Mouse (Mus musculus): ENCODE measurements around the gene Cdk4. TPM values are rescaled to one million over a fixed set of nuclear protein-coding genes. Genes with fewer than 3 reads are reported as not detected.

The Cdk4 gene
- polyA plus RNA-seq, 1 experiment from 2014 or later: 3,023 TPM

DNA sequence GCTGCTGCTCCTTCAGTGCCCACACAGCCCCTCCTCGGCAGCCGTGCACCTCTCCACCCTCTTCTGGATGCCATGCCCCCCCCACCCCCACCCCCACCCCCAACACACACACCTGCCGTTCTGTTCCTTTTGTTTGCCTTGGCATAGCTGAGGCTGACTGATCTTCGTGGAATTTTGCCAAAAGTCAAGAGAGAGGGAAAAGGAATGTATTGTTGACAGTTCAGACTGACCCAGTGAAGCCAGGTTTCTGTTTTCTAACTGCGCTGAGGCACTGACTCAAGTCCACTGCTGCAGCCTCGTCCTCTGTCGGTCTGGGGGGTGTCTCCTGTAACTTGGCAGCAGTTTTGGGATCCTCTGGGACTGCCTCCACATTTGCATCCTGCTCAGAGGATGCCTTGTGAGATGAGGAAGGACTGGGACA lies 31.1 kb downstream of the Cdk4 start:
- peaks cover 52% of the 10 kb centered on the region for H3K27me3 ChIP-seq (replicated peaks; ENCODE audit: low read depth, poor library complexity, severe bottlenecking)
- 71% methylated on average over 7 of the region's 7 CpGs for WGBS

DNA sequence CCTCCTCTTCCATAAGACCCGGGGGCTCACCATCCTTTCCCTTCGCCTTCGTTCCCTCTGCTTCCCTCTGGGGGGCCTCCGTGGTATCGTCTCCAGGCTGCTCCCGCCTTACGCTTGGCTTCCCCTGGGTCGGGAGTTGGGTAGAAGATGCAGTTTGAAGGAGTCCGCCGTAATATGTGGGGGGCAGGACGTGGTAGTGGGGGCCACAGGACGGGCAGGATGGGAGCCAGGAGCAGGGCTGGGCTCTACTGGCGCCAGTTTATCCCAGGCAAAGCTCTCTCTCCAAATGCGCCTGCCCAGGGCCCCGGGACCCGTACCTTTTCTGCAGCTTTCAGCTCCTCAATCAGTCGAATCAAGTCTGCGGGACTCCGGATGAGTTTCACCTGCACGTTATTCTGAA lies 35.2 kb downstream of the Cdk4 start:
- no peak for DNase-seq (ENCODE audit: low spot score)
- peaks cover 11% of the 10 kb centered on the region for H3K27me3 ChIP-seq (replicated peaks; ENCODE audit: low read depth, poor library complexity, severe bottlenecking)
- peaks cover 62% of the 10 kb centered on the region for H3K36me3 ChIP-seq (replicated peaks)
- no peaks in the 10 kb centered on the region for H3K9me3 ChIP-seq
- H3K4me1 ChIP-seq: 0 out of 2 replicates have a peak, but pooled peaks cover 5% of the 10 kb centered on the region
- H3K27ac ChIP-seq (replicated peaks): no peak overlapping the region
- WGBS: 77% methylated on average over 20 of the region's 20 CpGs
- no peak overlapping the region for H3K4me3 ChIP-seq

More for the DNA sequence above, 31.1 kb downstream of the Cdk4 start:
- Histone ChIP-seq H3K36me3 (replicated peaks) (peaks cover 49% of the 10 kb centered on the region), H3K4me3 (no peak overlapping the region), H3K27ac (replicated peaks) (no peak overlapping the region), H3K9me3 (no peaks in the 10 kb centered on the region), H3K4me1 (peaks cover 26% of the 10 kb centered on the region)
- DNase-seq (ENCODE audit: low spot score): no peak

DNA sequence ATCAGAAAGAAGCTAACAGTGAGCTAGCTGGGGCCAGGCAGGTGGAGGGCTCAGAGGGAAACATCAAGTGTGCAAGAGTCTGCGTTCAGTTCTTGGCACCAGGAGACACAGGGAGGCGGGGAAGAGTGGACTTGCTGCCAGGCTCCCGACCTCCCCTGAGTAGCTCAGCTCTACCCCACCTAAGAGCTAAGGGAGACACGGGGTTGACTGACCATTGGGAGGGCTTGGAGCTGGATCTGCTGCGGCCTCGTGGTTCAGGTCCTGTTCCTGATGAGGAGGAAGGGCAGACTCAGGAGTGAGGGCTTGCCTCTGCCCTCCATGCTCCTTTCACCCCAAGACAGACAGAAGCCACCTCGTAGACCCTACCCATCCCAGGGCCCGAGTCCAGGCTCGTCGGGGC lies 35.9 kb downstream of the Cdk4 start:
- no peak for DNase-seq (ENCODE audit: low spot score)
- whole genome bisulfite sequencing: 91% methylated on average over 10 of the region's 10 CpGs
- H3K4me1 ChIP-seq: 0 out of 2 replicates have a peak, but pooled peaks cover 5% of the 10 kb centered on the region

DNA sequence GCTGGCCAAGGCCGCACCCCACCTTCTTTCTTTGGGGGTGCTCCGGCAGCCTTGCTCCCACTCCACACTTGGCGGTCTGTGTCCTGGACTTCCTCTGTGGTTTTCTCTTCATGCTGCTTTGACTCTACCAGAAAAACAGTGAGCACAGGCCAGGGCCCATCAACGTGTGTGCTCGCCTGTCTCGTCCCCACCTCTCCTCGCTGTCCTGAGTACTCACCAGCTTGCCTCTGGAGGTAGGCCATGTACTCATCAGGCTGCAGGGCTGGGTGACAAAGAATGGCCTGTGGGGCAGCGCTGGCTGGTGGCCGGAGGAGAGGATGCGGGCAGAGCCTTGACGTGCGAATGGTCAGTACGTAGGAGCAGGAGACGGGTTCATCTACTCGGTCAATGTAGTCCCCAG lies 36.5 kb downstream of the Cdk4 start:
- H3K36me3 ChIP-seq (replicated peaks): peaks cover 67% of the 10 kb centered on the region
- WGBS: 92% methylated on average over 15 of the region's 15 CpGs
- 0 out of 2 replicates have a peak, but pooled peaks cover under 1% of the 10 kb centered on the region for H3K4me1 ChIP-seq
- no peak overlapping the region for H3K4me3 ChIP-seq
- no peak for DNase-seq (ENCODE audit: low spot score)
- no peaks in the 10 kb centered on the region for H3K27me3 ChIP-seq (replicated peaks; ENCODE audit: low read depth, poor library complexity, severe bottlenecking)
- no peak overlapping the region for H3K27ac ChIP-seq (replicated peaks)
- no peaks in the 10 kb centered on the region for H3K9me3 ChIP-seq

More for the DNA sequence above, 35.9 kb downstream of the Cdk4 start:
- peaks cover 4% of the 10 kb centered on the region for H3K27me3 ChIP-seq (replicated peaks; ENCODE audit: low read depth, poor library complexity, severe bottlenecking)
- H3K36me3 ChIP-seq (replicated peaks): peaks cover 66% of the 10 kb centered on the region
- no peak overlapping the region for H3K4me3 ChIP-seq
- H3K27ac ChIP-seq (replicated peaks): no peak overlapping the region
- H3K9me3 ChIP-seq: no peaks in the 10 kb centered on the region

DNA sequence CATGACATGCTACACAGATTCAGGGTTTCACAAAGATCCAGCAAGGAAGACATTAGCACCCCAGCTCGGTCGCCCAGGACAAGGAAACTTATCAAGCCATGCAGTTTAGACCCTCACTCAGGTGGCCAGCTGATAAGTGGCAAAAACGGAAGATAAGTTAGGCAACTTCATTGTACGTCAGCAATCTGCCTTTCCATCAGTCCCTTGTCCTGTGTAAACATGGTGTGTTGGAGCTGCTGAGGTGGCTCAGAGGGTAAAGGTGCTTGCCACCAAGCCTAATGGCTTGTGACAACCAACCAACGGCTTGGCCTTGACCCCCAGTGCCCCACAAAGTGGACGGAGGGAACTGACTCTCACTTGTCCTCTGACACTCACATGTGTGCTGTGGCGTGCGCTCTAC lies 37.1 kb downstream of the Cdk4 start:
- Histone ChIP-seq H3K27me3 (replicated peaks; ENCODE audit: low read depth, poor library complexity, severe bottlenecking) (no peaks in the 10 kb centered on the region), H3K36me3 (replicated peaks) (peaks cover 66% of the 10 kb centered on the region), H3K4me3 (no peak overlapping the region), H3K9me3 (no peaks in the 10 kb centered on the region), H3K4me1 (no peaks in the 10 kb centered on the region), H3K27ac (replicated peaks) (no peak overlapping the region)
- no peak for DNase-seq (ENCODE audit: low spot score)
- 87% methylated on average over 8 of the region's 8 CpGs for WGBS

DNA sequence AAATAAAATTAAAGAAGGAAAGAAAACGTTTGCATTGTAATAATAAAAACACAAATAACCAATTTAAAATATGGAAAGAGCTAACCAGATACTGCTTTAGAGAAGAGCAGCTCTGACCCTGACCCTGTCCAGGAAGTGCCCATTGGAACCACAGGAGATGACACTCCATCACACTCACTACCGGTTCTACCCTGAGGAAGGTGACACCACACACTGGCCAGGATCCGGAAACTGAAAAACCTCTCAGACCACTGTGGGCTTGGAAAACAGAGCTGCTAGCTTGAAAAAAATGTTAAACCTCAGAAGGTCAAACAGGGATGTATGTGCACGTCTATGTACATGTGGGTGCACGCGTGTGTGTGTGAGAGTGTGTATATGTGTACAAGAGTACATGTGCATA lies 37.8 kb downstream of the Cdk4 start:
- Histone ChIP-seq H3K27ac (replicated peaks) (no peak overlapping the region), H3K36me3 (replicated peaks) (peaks cover 63% of the 10 kb centered on the region), H3K4me1 (no peaks in the 10 kb centered on the region), H3K4me3 (no peak overlapping the region), H3K27me3 (replicated peaks; ENCODE audit: low read depth, poor library complexity, severe bottlenecking) (no peaks in the 10 kb centered on the region), H3K9me3 (no peaks in the 10 kb centered on the region)
- DNase-seq (ENCODE audit: low spot score): no peak
- WGBS: 82% methylated on average over 6 of the region's 6 CpGs

DNA sequence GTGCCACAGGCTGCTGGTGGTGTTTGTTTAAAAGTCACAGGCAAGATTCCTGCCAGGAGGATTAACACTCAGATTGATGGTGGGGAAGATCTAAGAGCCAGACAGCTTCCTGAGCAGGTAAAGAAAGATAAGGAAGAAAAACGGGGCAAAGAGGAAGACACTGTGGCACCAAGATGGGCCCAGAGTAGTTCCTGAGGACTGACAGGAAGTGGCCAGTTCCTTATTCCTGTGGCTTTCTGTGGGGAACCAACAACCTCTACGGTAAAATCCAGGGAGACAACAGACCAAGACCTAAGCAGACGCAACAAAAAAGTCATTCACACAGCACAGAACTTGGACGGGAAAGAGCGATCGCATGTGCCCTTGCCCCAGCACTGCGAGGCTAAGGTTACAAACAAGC lies 40.3 kb downstream of the Cdk4 start:
- Histone ChIP-seq H3K27me3 (replicated peaks; ENCODE audit: low read depth, poor library complexity, severe bottlenecking) (no peaks in the 10 kb centered on the region), H3K27ac (replicated peaks) (no peak overlapping the region), H3K36me3 (replicated peaks) (peaks cover 52% of the 10 kb centered on the region), H3K9me3 (no peaks in the 10 kb centered on the region), H3K4me1 (no peaks in the 10 kb centered on the region), H3K4me3 (no peak overlapping the region)
- 84% methylated on average over 7 of the region's 7 CpGs for WGBS
- DNase-seq (ENCODE audit: low spot score): no peak

DNA sequence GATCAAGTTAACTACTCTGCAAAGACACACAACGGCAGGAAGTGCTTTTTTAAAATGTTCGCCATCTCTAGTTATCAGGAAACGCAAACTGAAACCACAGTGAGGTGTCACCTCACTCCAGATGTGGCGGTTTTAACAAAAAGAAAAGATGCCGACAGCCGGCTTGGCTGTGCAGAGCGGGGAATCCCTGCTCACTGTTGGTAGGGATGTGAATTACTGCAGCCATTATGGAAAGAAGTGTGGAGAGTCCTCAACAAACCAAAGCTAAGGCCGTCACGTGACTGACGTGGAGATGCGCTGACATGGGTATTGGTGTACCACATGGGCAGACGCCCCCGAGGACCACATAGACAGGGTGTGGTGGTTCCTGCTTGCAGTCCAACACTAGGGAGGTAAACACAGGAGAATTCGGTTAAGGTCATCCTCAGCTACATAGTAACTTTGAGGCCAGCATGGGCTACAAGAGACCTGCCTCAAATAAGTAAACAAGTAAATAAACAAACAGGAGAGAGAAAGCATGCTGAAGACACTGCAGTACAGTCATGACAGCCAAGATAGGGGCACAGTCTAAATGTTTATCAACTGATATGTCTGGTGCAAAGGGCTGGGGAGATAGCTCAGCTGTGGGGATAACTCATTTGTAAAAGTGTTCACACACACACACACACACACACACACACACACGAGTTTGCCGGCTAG lies 44.4 kb downstream of the Cdk4 start:
- DNase-seq (ENCODE audit: low spot score): no peak
- no peak overlapping the region for H3K27ac ChIP-seq (replicated peaks)
- H3K9me3 ChIP-seq: no peaks in the 10 kb centered on the region
- peaks cover 43% of the 10 kb centered on the region for H3K36me3 ChIP-seq (replicated peaks)
- H3K4me1 ChIP-seq: no peaks in the 10 kb centered on the region
- no peaks in the 10 kb centered on the region for H3K27me3 ChIP-seq (replicated peaks; ENCODE audit: low read depth, poor library complexity, severe bottlenecking)
- no peak overlapping the region for H3K4me3 ChIP-seq
- WGBS: 91% methylated on average over 16 of the region's 16 CpGs

DNA sequence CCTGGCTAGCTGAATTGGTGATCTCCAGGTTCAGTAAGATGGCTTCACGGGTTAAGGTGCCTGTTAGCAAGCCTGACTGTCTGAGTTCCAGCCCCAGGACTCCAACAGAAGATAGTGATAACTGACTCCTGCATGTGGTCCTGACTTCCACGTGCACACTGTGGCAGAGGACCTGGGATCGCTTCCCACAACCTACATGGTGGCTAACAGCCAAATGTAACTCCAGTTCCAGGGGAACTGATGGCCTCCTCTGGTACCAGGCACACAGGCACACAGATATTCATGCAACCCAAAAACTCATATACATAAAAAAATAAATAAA lies 44.9 kb downstream of the Cdk4 start:
- DNase-seq (ENCODE audit: low spot score): no peak
- H3K36me3 ChIP-seq (replicated peaks): peaks cover 46% of the 10 kb centered on the region

DNA sequence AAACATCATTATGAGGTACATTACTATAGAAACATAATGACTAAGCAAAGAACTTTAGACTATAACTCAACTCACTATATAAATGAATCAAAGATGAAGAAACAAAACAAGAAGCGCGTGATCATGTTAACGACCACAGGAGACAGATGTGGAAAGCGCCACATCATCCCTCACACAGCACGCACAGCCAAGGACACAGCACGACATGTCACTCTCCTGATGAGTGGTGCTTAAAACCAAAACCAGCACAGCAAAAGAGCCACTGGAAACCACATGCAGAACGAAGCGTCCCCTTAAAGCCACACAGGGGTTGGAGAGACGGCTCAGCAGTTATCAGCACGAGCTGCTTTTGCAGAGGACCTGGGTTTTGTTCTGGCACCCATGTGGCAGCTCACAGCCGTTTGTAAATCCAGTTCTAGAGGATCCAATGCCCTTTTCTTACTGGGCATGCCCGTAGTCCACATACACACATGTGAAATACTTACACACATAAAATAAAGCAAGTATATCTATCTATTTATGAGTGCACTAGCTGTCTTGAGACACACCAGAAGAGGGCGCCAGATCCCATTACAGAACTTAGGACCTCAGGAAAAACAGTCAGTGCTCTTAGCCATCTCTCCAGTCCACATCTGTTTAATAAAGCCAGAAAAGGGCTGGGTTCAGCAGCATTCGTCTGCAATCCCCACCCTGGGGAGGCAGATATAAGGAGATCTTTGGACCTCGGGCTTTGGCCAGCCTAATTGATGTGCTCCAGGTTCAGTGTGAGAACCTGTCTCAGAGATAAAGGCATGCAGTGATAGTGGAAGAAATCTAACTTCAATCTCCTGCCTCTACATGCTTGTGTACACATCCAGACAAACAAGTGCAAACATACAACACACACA lies 47.9 kb downstream of the Cdk4 start:
- H3K27ac ChIP-seq (replicated peaks): no peak overlapping the region
- H3K9me3 ChIP-seq: no peaks in the 10 kb centered on the region
- no peaks in the 10 kb centered on the region for H3K27me3 ChIP-seq (replicated peaks; ENCODE audit: low read depth, poor library complexity, severe bottlenecking)
- H3K4me1 ChIP-seq: no peaks in the 10 kb centered on the region
- no peak for DNase-seq (ENCODE audit: low spot score)
- 90% methylated on average over 15 of the region's 15 CpGs for WGBS
- no peak overlapping the region for H3K4me3 ChIP-seq
- H3K36me3 ChIP-seq (replicated peaks): peaks cover 45% of the 10 kb centered on the region

More for the DNA sequence above, 44.9 kb downstream of the Cdk4 start:
- no peak overlapping the region for H3K27ac ChIP-seq (replicated peaks)
- H3K27me3 ChIP-seq (replicated peaks; ENCODE audit: low read depth, poor library complexity, severe bottlenecking): no peaks in the 10 kb centered on the region
- H3K9me3 ChIP-seq: no peaks in the 10 kb centered on the region
- no peaks in the 10 kb centered on the region for H3K4me1 ChIP-seq
- H3K4me3 ChIP-seq: no peak overlapping the region
- WGBS: 86% methylated on average over 3 of the region's 3 CpGs

DNA sequence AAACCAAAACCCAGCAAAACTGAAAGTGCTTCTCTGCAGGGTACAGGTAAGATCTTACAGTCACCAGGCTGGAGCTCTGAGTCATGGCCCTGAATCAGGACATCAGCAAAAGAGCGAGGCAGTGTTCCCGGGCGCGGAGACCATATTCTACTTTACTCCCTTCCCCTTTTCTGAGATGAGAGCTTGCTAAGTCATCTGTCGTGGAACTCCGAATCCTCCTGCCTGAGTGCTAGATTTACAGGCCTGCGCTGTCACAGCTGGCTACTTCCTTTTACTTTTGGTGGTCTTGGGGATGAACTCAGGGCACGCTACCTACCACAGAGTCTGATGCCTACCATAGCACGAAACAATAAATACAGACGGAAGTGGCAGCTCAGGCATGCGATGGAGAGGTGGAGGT lies 51.1 kb downstream of the Cdk4 start:
- H3K27me3 ChIP-seq (replicated peaks; ENCODE audit: low read depth, poor library complexity, severe bottlenecking): no peaks in the 10 kb centered on the region
- no peaks in the 10 kb centered on the region for H3K9me3 ChIP-seq
- no peak for DNase-seq (ENCODE audit: low spot score)
- no peak overlapping the region for H3K4me3 ChIP-seq
- peaks cover 63% of the 10 kb centered on the region for H3K36me3 ChIP-seq (replicated peaks)
- no peak overlapping the region for H3K27ac ChIP-seq (replicated peaks)
- WGBS: 94% methylated on average over 11 of the region's 11 CpGs
- H3K4me1 ChIP-seq: no peaks in the 10 kb centered on the region

DNA sequence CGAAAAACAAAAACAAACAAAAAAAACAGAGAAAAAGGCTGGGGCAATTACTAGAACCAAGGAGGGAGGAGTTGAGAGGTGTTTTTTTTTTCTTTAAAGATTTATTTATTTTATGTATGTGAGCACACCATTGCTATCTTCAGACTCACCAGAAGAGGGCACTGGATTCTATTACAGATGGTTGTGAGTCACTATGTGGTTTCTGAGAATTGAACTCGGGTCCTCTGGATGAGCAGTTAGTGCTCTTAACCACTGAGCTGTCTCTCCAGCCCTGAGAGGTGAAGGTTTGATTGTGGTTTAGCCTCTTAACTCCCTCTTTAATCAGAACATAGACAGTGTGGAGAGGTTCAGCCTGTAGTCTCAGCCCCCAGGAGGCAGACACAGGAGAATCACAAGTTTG lies 51.7 kb downstream of the Cdk4 start:
- peaks cover 4% of the 10 kb centered on the region for H3K4me1 ChIP-seq
- 82% methylated on average over 2 of the region's 2 CpGs for WGBS
- H3K27me3 ChIP-seq (replicated peaks; ENCODE audit: low read depth, poor library complexity, severe bottlenecking): no peaks in the 10 kb centered on the region
- peaks cover 66% of the 10 kb centered on the region for H3K36me3 ChIP-seq (replicated peaks)
- H3K4me3 ChIP-seq: no peak overlapping the region
- DNase-seq (ENCODE audit: low spot score): no peak
- no peaks in the 10 kb centered on the region for H3K9me3 ChIP-seq
- no peak overlapping the region for H3K27ac ChIP-seq (replicated peaks)
